Mouse (Mus musculus) urinary bladder, postnatal 4 days (tissue): ENCODE data around the gene Chit1.
A peak's percentile ranks its signal among the peaks of the same experiment; 100 is the strongest.

Experiments
- DNase-seq, 2 experiments: peaks; one replicate each; pipeline ENCODE4 v3.0.0; 2021 to 2022; ENCODE audit warnings: low spot score in 2 of 2

Chit1 gene

GRCm38 (mm10) chr1:134142363-134142794 is 31.3 kb downstream of the Chit1 start:
- no peak for DNase-seq

- no peak for DNase-seq
Observed at GRCm38 (mm10) chr1:134146066-134146465, 35.0 kb downstream of the Chit1 start.

- no peak for DNase-seq
Observed at GRCm38 (mm10) chr1:134150076-134150475, 39.0 kb downstream of the Chit1 start.

- no peak for DNase-seq
Observed at GRCm38 (mm10) chr1:134150745-134151144, 39.7 kb downstream of the Chit1 start.

GRCm38 (mm10) chr1:134151655-134152412 is 40.8 kb downstream of the Chit1 start:
- DNase-seq, result peak; percentile 55 to 79

- DNase-seq, result no peak
Observed at GRCm38 (mm10) chr1:134152626-134153590, 41.9 kb downstream of the Chit1 start.

- no peak for DNase-seq
Observed at GRCm38 (mm10) chr1:134154121-134154520, 43.1 kb downstream of the Chit1 start.

GRCm38 (mm10) chr1:134154655-134155054 is 43.6 kb downstream of the Chit1 start:
- no peak for DNase-seq

GRCm38 (mm10) chr1:134160404-134160803 is 49.4 kb downstream of the Chit1 start:
- no peak for DNase-seq

- DNase-seq, result no peak
Observed at GRCm38 (mm10) chr1:134161399-134161798, 50.4 kb downstream of the Chit1 start.

GRCm38 (mm10) chr1:134162510-134163225 is 51.6 kb downstream of the Chit1 start:
- DNase-seq, result no peak

- no peak for DNase-seq
Observed at GRCm38 (mm10) chr1:134163476-134163875, 52.4 kb downstream of the Chit1 start.

GRCm38 (mm10) chr1:134164454-134164853 is 53.4 kb downstream of the Chit1 start:
- no peak for DNase-seq

GRCm38 (mm10) chr1:134166547-134166946 is 55.5 kb downstream of the Chit1 start:
- no peak for DNase-seq

GRCm38 (mm10) chr1:134167416-134168305 is 56.6 kb downstream of the Chit1 start:
- no peak for DNase-seq

- no peak for DNase-seq
Observed at GRCm38 (mm10) chr1:134168567-134168966, 57.5 kb downstream of the Chit1 start.

GRCm38 (mm10) chr1:134168985-134169697 is 58.1 kb downstream of the Chit1 start:
- DNase-seq, result no peak

- no peak for DNase-seq
Observed at GRCm38 (mm10) chr1:134173081-134173480, 62.0 kb downstream of the Chit1 start.

GRCm38 (mm10) chr1:134177976-134178375 is 66.9 kb downstream of the Chit1 start:
- no peak for DNase-seq

- DNase-seq, result no peak
Observed at GRCm38 (mm10) chr1:134182025-134182424, 71.0 kb downstream of the Chit1 start, which contains the start of gene Chil1. Gene Chil1, plus strand, starts transcription at chr1:134182176.
